Mouse (Mus musculus) testis, adult 2 months (tissue): ENCODE measurements around the gene Aqr.

Experiments used
- CTCF ChIP-seq: fragments of 200-500 bp; IDR thresholded peaks from 2 replicates; pipeline ENCODE4 v1.5.1; 2012; ENCODE audit warnings: low read depth, mild to moderate bottlenecking, inconsistent platforms, low read length, moderate library complexity; ENCODE audit not compliant: control insufficient read depth, insufficient read depth, insufficient replicate concordance
- POLR2A ChIP-seq: fragments of 200-500 bp; IDR thresholded peaks from 2 replicates; pipeline ENCODE4 v1.6.1; 2012; ENCODE audit warnings: low read depth, mild to moderate bottlenecking, inconsistent platforms, low read length, moderate library complexity; ENCODE audit not compliant: control insufficient read depth

GRCm38 (mm10) chr2:114115563-114115962 is 71.3 kb downstream of the Aqr start:
- no peak for TF ChIP-seq POLR2A
- no peak for TF ChIP-seq CTCF
